Mouse (Mus musculus): ENCODE data around the gene Eno3.

Gene Eno3

DNA sequence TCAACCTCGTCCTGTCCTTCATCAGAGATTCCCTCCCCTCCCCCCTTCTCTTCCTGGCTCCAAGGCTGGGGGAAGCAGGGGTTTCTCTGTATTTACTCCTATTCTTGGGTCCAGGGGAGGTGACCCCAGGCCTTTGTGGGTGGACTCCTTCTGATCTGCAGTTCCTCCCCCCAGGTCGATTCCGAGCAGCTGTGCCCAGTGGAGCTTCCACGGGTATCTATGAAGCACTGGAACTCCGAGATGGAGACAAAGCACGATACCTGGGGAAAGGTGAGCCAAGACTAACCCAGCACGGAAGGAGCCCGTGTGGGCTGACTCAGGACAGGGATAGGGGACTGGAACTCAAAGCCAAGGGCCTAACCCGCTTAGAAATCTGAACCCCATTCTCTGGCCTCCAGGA lies 989 bp downstream of the Eno3 start:
- no peak for DNase-seq

GRCm38 (mm10) chr11:70658521-70658920 lies 1.5 kb downstream of the Eno3 start:
- DNase-seq = no peak

DNA sequence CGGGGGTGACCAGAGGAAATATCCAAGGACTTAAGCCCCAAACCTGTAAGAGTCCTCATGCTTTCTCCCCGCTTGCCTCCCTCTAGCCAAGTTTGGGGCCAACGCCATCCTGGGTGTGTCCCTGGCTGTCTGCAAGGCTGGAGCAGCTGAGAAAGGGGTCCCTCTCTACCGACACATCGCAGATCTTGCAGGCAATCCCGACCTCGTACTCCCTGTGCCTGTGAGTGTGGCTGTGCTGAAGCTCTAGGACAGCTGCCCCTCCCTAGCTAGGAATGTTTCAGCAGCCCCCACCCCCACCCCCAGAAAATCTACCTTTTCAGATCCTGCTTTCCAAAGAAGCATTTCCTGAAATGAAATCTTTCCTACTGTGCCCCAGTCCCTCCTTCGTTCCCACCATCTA lies 1.9 kb downstream of the Eno3 start:
- DNase-seq = no peak

- no peak for DNase-seq
Observed at GRCm38 (mm10) chr11:70660571-70660970, 3.6 kb downstream of the Eno3 start.

- no peak for DNase-seq
Observed at GRCm38 (mm10) chr11:70663101-70663500, 6.1 kb downstream of the Eno3 start.

DNA sequence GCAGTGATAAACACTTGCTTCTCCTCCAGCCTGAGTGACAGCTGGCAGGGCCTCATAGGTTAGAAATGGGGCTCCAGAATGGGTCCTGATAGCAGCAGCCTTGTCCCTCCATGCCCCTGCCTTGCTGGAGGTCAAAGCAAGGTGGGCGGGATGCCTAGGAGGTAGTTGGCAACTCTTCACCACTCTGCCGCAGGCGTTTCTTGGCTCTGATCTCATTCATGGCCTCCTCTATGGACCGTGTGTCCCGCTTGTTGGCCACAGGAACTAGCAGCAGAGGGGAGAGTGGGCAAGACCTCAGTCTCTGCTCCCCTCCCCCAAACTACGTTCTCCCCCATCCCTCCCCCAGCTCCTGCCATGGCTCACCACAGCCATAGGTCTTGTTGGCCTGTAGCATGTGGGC lies 7.0 kb downstream of the Eno3 start:
- DNase-seq = no peak

GRCm38 (mm10) chr11:70664741-70665140 lies 7.7 kb downstream of the Eno3 start:
- DNase-seq = no peak

GRCm38 (mm10) chr11:70666687-70667086 lies 9.7 kb downstream of the Eno3 start:
- no peak for DNase-seq

GRCm38 (mm10) chr11:70667271-70668150 lies 10.5 kb downstream of the Eno3 start:
- no peak for DNase-seq

- peak; percentile 87 for DNase-seq
Observed at GRCm38 (mm10) chr11:70668335-70668770, 11.4 kb downstream of the Eno3 start.

- peak; percentile 96 for DNase-seq
Observed at GRCm38 (mm10) chr11:70668771-70669505, 11.9 kb downstream of the Eno3 start, which contains the start of gene Spag7. Gene Spag7 (minus strand): TSS chr11:70669416.

DNA sequence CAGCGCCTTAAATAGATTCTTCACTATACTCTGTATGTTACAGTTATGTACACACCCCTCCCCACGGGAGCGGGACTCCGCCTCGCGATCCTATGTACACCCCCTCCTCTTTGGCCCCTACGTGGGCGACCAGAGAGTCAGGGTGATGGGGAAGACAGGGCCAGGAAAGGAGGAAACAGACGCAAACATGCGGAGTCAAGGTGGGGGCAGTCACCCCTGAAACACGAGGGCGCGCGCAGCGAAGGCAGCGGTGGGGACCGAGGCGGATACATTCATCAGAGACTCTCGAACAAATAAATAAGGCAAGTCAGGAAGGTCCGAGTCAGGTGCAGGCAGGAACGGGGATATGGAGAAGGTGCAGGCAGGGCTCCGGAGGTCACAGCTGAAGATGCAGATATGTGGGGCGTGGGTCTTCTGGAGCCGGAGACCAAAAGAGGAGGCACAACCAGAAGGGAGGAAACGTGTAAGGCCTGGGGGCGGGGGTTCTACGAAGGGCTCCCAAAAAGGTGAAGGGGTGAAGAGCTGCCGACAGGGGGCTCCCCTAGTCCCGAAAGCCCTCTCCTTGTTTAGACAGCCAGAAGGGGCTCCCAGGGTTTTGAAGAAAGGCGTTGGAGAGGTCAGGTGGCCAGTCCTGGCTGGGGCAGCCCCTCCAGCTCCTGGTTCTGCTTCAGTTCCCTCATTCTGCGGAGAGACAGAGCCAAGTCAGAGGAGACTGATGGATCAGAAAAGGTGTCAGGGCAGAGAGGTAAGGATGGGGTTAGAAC lies 12.8 kb downstream of the Eno3 start:
- peak; percentile 83 to 87 for DNase-seq

DNA sequence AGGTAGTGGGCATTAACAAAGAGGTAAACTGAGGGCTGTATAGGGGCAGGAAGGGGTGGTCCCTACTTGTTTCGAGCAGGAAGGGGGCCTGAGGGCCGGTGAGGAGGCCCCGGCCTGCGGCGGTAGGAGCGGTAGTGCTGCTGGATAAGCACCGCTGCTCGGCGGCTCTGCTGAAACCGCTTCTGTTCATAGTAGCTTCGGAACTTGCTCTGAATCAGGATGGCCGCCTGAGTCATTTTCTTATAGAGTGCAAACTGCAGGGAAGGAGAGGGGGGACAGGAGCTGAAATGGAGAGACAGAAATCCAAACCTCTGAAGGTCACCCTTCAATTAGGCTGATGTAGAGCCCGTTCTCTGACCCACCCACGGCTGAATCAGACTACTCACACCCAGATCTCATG lies 13.5 kb downstream of the Eno3 start:
- peak in 1 of 2 experiments; percentile 35 for DNase-seq

- no peak for DNase-seq
Observed at GRCm38 (mm10) chr11:70671333-70672047, 14.5 kb downstream of the Eno3 start.

DNA sequence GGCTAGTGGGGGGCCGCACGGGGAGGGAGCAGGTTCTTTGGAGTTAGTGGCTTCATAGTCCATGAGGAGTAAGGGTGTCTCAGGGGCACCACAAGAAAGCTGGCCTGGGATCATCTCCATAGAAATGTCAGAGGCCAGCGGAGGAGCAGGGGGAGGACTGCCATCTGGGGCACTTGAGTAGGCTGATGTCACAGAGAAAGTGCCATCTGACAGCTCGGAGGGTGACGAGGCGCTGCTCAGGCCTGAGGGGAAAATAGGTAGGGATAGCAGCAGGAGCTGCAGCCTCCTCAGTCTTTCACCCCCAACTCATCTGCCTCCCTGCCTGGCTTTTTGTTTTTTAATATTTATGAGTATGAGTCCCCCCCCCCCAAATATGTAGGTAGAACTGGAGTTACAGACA lies 17.0 kb downstream of the Eno3 start:
- no peak for DNase-seq

GRCm38 (mm10) chr11:70674501-70674900 lies 17.5 kb downstream of the Eno3 start:
- no peak for DNase-seq

- no peak for DNase-seq
Observed at GRCm38 (mm10) chr11:70678092-70678491, 21.1 kb downstream of the Eno3 start.

DNA sequence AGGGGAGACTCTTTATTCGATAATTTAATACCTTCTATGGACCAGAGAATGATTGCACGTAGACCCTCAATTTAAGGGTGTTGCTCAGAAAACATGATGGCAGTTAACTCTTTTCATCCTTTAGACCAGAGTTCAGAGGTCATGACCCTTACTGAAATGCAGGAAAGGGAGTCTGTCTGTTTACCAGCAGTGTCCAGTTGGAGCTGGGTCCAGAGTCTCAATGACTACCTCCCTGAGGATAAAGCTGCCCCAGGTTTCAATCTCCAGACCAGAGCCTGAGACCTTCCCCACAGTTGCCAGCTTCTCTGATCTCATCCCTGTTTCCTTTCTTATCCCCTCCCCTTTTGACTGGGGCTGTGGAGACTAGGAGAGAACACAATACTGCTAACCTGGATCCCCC lies 21.6 kb downstream of the Eno3 start:
- DNase-seq = no peak

DNA sequence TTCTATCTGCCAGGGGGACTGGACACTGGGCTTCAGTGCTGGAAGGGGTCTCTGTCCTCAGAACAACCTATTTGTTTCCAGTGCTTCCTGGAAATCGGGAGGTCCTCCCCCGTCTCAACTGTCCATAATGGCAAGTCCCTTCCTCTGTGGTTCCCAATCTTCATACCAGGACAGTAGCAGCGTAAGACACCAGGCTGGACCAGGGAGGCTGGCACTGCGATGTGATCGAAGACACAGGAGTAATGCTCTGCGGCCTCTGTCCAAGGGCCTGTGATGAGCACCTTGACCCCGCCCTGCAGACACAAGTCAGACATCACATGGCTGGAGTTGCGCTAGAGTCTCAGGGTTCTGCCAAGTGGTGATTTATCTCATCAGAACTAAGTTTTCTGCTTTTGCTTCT lies 22.4 kb downstream of the Eno3 start:
- no peak for DNase-seq

DNA sequence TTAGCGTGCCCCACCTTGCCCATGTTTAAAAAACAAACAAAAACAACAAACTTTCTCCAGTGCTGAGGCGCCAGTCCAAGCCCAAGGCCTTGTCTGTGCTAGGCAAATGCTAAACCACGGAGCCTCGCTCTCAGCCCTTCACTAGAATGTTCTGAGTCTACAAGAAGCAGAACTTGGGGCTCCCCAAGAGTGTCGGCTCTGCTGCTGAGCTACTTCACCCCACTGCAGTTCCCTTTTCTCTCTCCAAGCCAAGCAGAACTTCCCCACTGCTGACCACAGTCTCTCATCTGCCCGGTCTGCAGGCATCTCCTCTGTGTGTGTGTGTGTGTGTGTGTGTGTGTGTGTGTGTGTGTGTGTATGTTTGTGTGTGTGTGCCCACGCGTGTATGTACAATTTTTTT lies 22.9 kb downstream of the Eno3 start:
- DNase-seq = no peak

- DNase-seq = no peak
Observed at GRCm38 (mm10) chr11:70681170-70681569, 24.2 kb downstream of the Eno3 start.

GRCm38 (mm10) chr11:70681897-70682581 lies 25.0 kb downstream of the Eno3 start:
- peak; percentile 58 to 81 for DNase-seq

All from cerebellum, postnatal 14 days (tissue).